Mouse (Mus musculus) midbrain, embryonic 11.5 days (tissue): ENCODE data around the gene Litaf. TPM values are rescaled to one million over a fixed set of nuclear protein-coding genes. Genes with fewer than 3 reads are reported as not detected.

Source experiments
- ATAC-seq: fragments of 200-750 bp; cut with Nextera tagmentation; 2 replicates; pipeline ENCODE4 v1.8.0; 2017; ENCODE audit warnings: moderate TSS enrichment, moderate library complexity; ENCODE audit not compliant: low FRiP score
- DNase-seq: peaks from one replicate; pipeline ENCODE4 v3.0.0; 2015; ENCODE audit warnings: low spot score; ENCODE audit errors: missing footprints
- H3K27ac ChIP-seq: fragments of 300-500 bp; sonication (generic); 2 replicates; pipeline ENCODE4 v1.5.1; 2014; ENCODE audit warnings: low read depth, low read length
- H3K27me3 ChIP-seq: fragments of 300-500 bp; sonication (generic); 2 replicates; pipeline ENCODE4 v1.6.1; 2014; ENCODE audit warnings: mild to moderate bottlenecking, low read length, moderate library complexity, mixed read lengths; ENCODE audit not compliant: control insufficient read depth, insufficient read depth
- H3K36me3 ChIP-seq: fragments of 300-500 bp; sonication (generic); 2 replicates; pipeline ENCODE4 v1.6.1; 2014; ENCODE audit warnings: mild to moderate bottlenecking, low read length, moderate library complexity, mixed read lengths; ENCODE audit not compliant: control insufficient read depth, insufficient read depth
- H3K4me1 ChIP-seq: fragments of 300-500 bp; sonication (generic); 2 replicates; pipeline ENCODE4 v1.6.1; 2014; ENCODE audit warnings: low read length; ENCODE audit not compliant: control insufficient read depth, insufficient read depth
- H3K4me2 ChIP-seq: fragments of 300-500 bp; sonication (generic); 2 replicates; pipeline ENCODE4 v1.6.1; 2014; ENCODE audit warnings: mild to moderate bottlenecking, moderate library complexity
- H3K4me3 ChIP-seq: fragments of 300-500 bp; sonication (generic); 2 replicates; pipeline ENCODE4 v1.5.1; 2014; ENCODE audit warnings: low read depth, low read length
- H3K9ac ChIP-seq: fragments of 300-500 bp; sonication (generic); 2 replicates; pipeline ENCODE4 v1.6.1; 2014; ENCODE audit warnings: low read length
- H3K9me3 ChIP-seq: fragments of 300-500 bp; sonication (generic); 2 replicates; pipeline ENCODE4 v1.6.1; 2016; ENCODE audit warnings: low read length; ENCODE audit not compliant: control insufficient read depth
- WGBS: fragments of 180-500 bp; shearing (Covaris S2); extraction: QIAGEN DNeasy Blood & Tissue Kit; methylation state at CpG from one replicate; pipeline ENCODE4 v1.1.7; 2014; 5-methylcytosine and 5-hydroxymethylcytosine counted together
- polyA plus RNA-seq: library from polyadenylated mRNA; unstranded; fragments of >200 nt; fragmentation: Nextera tagmentation; extraction: Ambion mirVana; gene quantifications from 2 replicates; pipeline ENCODE4 v1.2.1, GENCODE M21; 2014

Gene Litaf
- polyA plus RNA-seq, 1 experiment from 2014 or later: 61.8 TPM

DNA sequence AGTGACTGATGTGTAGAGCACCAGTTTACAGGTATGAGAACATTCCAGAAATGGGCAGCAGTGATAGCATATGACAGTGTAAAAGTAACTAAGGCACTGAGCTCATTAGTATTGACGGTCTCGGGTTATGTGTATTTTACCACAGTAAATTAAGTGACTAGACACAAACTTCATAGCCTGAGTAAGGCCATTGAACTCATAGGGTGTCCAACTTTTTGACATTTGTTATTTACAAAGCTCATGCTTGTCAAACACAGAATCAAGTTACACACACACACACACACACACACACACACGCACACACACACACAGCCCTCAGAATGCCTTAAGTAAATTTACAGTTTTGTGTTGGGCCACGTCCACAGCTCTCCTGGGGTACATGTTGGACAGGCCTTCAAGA lies 126.0 kb downstream of the Litaf start:
- Histone ChIP-seq H3K4me3 (no peak overlapping the region), H3K4me1 (peaks cover 13% of the 10 kb centered on the region), H3K9ac (no peak overlapping the region), H3K4me2 (no peak overlapping the region), H3K27me3 (no peaks in the 10 kb centered on the region), H3K36me3 (no peaks in the 10 kb centered on the region), H3K27ac (no peak overlapping the region), H3K9me3 (no peaks in the 10 kb centered on the region)
- DNase-seq (no peak), ATAC-seq (no peak)
- WGBS: 81% methylated on average over 4 of the region's 4 CpGs

DNA sequence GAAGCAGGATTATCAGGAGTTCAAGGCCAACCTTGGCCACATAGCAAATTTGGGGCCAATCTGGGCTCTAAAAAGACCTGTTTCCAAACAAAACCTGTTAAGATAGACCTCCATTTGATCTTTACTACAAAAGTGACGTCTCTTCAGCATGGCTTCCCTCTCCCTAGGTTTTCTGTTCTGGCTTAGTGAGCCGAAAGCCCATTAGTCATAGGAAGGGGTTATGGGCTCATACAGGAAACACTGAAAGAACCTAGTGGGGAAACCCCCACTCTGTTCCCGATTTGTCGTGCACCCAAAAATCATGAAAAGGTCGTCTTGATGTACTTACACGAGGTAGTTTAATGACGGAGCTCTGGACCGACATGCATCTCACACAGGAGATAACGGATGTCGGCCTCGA lies 128.5 kb downstream of the Litaf start:
- no peak overlapping the region for H3K9ac ChIP-seq
- H3K27ac ChIP-seq: peak overlapping the region; percentile 42; the same call in 1 of the 2 replicates
- H3K36me3 ChIP-seq: no peaks in the 10 kb centered on the region
- no peaks in the 10 kb centered on the region for H3K9me3 ChIP-seq
- WGBS: 84% methylated on average over 11 of the region's 11 CpGs
- no peaks in the 10 kb centered on the region for H3K27me3 ChIP-seq
- ATAC-seq: no peak
- H3K4me3 ChIP-seq: no peak overlapping the region
- H3K4me1 ChIP-seq: peaks cover 13% of the 10 kb centered on the region
- no peak for DNase-seq
- no peak overlapping the region for H3K4me2 ChIP-seq

DNA sequence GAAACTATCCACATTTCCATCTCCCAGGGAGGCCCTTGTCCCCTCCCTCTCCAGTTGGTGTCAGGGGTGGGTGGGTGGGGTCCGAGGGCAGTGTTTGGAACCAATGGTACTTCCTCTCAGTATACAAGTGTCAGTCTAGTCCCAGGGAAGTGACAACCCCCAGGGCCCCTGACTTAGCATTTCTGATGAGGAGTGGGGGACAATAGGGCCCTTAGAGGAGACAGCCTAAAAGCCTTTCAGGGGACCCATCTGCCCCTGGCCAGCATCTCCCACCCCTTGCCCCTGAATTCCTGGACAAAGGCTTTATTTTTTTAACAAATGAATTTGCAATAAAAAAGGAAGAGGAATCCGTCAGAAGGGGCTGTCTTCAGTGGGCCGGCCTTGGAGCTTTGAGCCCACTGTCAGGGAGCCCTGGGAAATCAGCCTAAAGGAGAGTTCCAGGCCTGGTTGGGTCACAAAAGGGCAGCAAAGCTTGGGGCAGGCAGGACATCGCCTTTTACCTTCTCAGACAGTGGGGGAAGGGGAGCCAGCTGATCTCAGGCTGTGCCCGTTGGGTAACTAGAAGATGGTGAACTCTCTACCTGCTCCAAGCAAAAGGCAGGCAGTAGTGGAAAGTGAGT lies 129.1 kb downstream of the Litaf start:
- WGBS: 18% methylated on average over 4 of the region's 5 CpGs
- Histone ChIP-seq H3K9me3 (no peaks in the 10 kb centered on the region), H3K4me1 (peaks cover 13% of the 10 kb centered on the region), H3K9ac (no peak overlapping the region), H3K36me3 (no peaks in the 10 kb centered on the region), H3K4me3 (no peak overlapping the region), H3K4me2 (no peak overlapping the region), H3K27ac (peak overlapping the region; percentile 78; the same call in 1 of the 2 replicates), H3K27me3 (no peaks in the 10 kb centered on the region)
- peak; percentile 93 for ATAC-seq
- peak; percentile 88 for DNase-seq

DNA sequence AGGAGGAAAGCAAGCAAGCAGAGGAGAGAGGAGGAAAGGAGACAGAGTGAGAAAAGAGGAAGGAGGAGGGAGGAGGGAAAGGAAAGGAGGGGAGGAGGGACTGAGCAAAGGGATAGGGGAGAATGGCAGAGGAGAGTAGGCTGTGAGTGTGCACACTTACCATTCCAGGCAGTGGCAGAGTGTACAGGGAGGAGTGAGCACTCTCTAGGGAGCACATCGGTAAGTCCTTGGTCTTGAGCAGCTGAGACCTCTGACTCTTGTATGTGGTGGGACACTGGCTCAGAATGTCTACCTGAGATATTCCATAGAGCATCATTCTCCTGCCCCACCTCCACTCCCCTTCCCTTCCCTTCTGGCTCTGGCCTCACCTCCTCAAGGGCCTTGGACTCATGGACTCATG lies 131.9 kb downstream of the Litaf start:
- Histone ChIP-seq H3K4me1 (peaks cover 13% of the 10 kb centered on the region), H3K9me3 (no peaks in the 10 kb centered on the region), H3K4me3 (no peak overlapping the region), H3K36me3 (no peaks in the 10 kb centered on the region), H3K27me3 (no peaks in the 10 kb centered on the region), H3K4me2 (no peak overlapping the region), H3K27ac (no peak overlapping the region), H3K9ac (no peak overlapping the region)
- ATAC-seq (no peak), DNase-seq (no peak)
- whole genome bisulfite sequencing: 100% methylated on average over 1 of the region's 1 CpGs

DNA sequence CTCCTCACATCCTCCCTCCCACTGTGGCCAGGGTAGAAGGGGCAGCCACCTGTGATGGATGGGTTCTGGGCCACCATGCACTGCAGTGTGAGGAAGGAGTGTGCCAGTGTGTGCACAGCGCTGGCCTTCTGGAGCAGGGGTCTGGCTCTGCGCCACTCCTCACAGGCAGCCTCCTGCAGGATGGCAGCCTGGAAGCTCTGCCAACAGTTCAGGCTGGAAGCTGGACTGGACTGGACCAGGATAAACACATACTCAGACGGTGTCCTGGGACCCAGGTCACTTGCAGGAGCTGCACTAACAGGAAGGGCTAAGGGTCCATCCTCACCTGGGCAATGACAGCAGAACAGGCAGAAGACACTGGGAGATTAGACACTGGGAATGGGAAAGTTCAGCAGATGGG lies 132.6 kb downstream of the Litaf start:
- H3K27me3 ChIP-seq: no peaks in the 10 kb centered on the region
- no peak overlapping the region for H3K4me3 ChIP-seq
- no peak overlapping the region for H3K4me2 ChIP-seq
- H3K9ac ChIP-seq: no peak overlapping the region
- no peak for DNase-seq
- no peak overlapping the region for H3K27ac ChIP-seq
- no peak for ATAC-seq
- H3K36me3 ChIP-seq: no peaks in the 10 kb centered on the region
- peaks cover 13% of the 10 kb centered on the region for H3K4me1 ChIP-seq
- no peaks in the 10 kb centered on the region for H3K9me3 ChIP-seq
- 80% methylated on average over 3 of the region's 3 CpGs for WGBS

DNA sequence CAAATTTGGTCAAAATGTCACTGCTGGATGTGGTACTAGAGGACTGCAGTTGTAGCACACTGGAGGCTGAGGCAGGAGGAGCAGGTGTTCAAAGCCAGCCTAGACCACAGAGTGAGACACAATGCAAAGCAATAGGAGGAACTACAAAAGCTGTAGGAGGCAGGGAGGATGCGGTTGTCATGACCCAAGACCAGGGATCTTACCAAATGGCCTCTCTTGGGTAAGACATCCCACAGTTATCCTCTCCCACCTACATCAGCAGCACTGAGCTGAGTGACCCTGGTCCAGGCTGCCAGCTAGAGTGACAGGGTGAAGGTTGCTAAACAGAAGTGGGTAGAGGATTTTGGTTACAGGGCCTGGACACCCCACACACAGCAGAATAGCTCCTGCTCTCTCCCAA lies 138.9 kb downstream of the Litaf start:
- H3K9me3 ChIP-seq: no peaks in the 10 kb centered on the region
- no peaks in the 10 kb centered on the region for H3K27me3 ChIP-seq
- H3K4me1 ChIP-seq: no peaks in the 10 kb centered on the region
- no peak overlapping the region for H3K4me3 ChIP-seq
- no peaks in the 10 kb centered on the region for H3K36me3 ChIP-seq
- no peak overlapping the region for H3K9ac ChIP-seq
- 88% methylated on average over 1 of the region's 1 CpGs for WGBS
- H3K4me2 ChIP-seq: no peak overlapping the region
- DNase-seq (no peak), ATAC-seq (no peak)
- no peak overlapping the region for H3K27ac ChIP-seq

DNA sequence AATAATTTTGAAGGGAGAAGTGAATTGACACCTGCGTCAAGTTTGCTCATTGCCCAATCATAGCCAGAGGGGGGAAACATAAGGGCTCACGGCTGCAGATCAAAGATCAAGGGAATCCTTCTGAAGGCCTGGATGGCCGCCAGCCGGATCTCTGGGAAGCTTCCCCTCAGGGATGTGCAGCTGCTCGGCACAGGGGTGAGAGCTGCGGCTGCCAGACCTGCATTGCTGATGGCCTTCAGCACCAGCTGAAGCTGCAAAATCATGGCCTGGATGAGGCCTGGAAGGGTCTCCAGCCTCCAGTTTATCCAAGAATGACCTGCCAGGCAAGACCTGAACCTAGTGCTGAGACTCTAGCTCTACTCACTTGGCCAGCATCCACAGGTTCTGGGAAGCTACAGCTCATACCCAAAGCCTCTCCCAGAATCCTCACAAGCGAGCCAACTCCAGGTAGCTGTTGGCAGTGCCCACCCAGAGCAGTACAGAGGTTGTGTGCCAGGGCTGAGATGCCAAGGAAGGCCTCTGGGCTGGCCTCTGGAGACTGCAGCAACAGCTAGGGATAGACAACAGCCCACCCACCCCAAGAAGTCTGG lies 140.3 kb downstream of the Litaf start:
- Histone ChIP-seq H3K9ac (no peak overlapping the region), H3K9me3 (no peaks in the 10 kb centered on the region), H3K4me1 (no peaks in the 10 kb centered on the region), H3K4me2 (no peak overlapping the region), H3K4me3 (no peak overlapping the region), H3K27me3 (no peaks in the 10 kb centered on the region), H3K36me3 (no peaks in the 10 kb centered on the region), H3K27ac (no peak overlapping the region)
- no peak for DNase-seq
- 66% methylated on average over 7 of the region's 7 CpGs for WGBS
- ATAC-seq: no peak

DNA sequence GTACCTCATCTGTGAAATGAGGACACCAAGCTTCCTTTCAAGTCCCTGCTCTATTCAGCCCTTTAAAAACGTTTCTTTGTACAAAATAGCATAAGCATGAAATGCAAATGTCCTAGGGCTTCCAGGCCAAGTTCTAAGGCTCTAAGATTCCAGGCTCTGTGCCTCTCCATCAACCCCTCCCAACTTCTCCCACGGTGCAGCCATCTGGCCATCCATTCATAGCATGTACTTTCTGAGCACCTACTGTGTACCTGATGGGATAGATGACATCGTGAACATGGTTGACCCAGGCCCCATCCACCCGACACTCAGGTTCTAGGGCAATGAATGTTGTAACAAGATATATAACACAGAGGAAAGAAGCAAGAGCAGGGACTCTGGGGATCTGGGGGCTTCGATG lies 142.4 kb downstream of the Litaf start:
- Histone ChIP-seq H3K9ac (no peak overlapping the region), H3K4me2 (no peak overlapping the region), H3K4me1 (no peaks in the 10 kb centered on the region), H3K27me3 (no peaks in the 10 kb centered on the region), H3K27ac (no peak overlapping the region), H3K36me3 (no peaks in the 10 kb centered on the region), H3K9me3 (no peaks in the 10 kb centered on the region), H3K4me3 (no peak overlapping the region)
- WGBS: 76% methylated on average over 5 of the region's 5 CpGs
- ATAC-seq (no peak), DNase-seq (no peak)

DNA sequence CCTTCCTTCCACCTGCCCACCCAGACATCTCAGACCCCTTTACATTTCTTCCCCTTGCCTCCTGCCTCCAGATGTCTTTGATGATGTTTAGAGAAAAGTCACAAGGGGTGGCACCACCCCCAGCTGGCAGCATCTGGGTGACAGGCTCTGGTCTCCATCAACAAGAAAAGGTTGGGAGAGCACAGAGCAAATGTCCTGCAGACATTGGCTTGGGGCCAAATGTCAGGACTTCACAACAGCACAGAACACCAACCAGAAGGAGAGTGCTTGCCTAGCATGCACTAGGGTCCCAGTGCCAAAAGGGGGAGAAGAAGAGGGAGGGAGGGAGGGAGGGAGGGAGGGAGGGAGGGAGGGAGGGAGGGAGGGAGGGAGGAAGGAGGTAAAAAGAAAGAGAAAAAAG lies 146.1 kb downstream of the Litaf start:
- Histone ChIP-seq H3K36me3 (no peaks in the 10 kb centered on the region), H3K4me3 (no peak overlapping the region), H3K4me2 (no peak overlapping the region), H3K4me1 (no peaks in the 10 kb centered on the region), H3K9me3 (no peaks in the 10 kb centered on the region), H3K27me3 (no peaks in the 10 kb centered on the region), H3K27ac (no peak overlapping the region), H3K9ac (no peak overlapping the region)
- no peak for ATAC-seq
- no peak for DNase-seq
